Mouse (Mus musculus): ENCODE data around the gene Tstd1.

The Tstd1 gene

DNA sequence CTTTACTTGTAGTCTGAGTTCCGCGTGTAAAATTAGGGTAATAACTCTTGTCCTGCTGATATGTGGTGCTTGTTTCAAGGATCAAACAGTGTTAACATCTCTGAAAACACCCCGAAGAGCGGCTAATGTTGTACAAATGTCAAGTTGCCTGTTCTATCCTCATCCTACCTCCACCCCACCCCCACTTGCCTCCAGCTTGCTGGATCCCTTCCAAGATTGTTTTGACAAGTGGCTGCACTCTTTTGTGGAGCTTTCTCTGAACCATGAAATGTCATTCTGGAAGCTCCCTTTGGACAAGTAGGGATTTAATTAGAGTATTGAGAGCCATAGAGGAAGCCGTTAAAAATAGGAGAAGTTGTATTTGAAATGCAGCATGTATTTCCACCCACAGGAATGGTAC is 41.1 kb downstream of the Tstd1 start:
- no peak for DNase-seq

DNA sequence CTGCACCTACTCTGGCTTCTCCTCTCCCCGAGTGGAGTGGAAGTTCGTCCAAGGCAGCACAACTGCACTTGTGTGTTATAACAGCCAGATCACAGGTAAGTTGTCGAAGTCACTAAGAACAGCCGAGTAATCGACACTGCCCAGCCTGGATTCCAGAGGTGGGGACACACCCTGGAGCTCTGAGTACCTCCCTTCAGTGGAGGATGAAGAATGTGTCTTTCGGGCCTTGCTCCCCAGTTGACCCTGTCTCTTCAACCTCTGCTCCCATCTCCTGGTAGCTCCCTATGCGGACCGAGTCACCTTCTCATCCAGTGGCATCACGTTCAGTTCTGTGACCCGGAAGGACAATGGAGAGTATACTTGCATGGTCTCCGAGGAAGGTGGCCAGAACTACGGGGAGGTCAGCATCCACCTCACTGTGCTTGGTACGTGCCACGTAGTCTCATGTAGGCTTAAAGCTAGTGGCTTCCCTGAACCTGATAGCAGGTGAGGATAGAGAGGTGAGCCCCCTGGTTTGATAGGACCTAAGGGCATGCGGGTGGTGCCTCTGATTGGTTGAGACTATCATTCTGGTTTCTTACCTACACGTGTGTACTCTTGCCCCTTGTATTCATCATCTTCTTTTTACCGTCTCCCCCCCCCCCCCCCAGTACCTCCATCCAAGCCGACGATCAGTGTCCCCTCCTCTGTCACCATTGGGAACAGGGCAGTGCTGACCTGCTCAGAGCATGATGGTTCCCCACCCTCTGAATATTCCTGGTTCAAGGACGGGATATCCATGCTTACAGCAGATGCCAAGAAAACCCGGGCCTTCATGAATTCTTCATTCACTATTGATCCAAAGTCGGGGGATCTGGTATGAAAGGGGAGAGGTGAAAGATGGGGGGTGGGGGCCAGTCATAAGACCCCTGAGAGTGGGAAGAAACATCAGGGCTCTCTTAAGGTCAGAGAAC is 42.2 kb downstream of the Tstd1 start:
- DNase-seq, result no peak

DNA sequence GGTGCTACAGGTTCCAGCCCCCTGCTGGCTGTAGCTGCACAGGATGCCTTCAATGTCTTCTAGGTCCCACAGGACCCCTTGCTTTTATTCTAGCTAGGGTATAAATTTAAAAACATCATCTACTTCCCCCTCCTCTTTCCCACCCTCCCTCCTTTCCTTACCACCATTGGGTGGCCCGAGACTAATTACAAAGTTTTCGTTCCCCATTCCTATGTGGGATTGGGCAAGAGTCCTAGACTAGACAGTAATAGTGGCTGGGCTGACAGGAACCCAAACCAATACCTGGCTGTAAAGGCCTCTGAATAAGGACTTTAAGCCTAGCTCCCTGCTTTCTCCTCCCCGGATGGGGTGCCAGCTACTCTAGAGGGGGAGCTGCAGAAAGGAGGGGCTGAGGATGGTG is 44.5 kb downstream of the Tstd1 start:
- DNase-seq, result no peak

DNA sequence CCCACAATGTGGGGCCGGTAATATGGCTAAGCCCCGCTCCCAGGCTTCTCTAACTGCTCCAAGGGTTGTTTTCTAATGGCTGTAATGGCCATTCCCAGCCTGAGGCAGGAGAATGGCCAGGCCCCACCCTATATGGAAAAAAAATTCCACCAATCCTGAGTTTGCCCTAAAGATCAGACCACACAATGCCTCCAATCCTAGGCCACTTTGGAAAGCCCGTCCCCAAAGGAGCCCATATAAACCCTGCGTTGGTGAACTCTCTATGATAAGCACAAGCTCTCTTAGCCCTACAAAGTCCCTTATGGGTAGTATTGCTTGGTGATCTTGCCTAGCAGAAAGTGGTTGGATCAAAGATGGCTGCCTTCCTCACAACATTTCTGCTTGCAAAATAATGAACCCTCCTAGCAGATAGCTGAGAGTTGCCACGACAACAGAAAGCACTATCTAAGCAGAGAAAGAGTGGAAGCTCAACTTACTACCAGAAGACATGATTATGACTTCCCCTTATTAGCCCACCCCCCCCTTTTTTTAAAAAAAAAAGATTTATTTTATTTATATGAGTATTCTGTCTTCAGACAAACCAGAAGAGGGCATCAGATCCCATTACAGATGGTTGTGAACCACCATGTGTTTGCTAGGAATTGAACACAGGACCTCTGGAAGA is 47.2 kb downstream of the Tstd1 start:
- no peak for DNase-seq

DNA sequence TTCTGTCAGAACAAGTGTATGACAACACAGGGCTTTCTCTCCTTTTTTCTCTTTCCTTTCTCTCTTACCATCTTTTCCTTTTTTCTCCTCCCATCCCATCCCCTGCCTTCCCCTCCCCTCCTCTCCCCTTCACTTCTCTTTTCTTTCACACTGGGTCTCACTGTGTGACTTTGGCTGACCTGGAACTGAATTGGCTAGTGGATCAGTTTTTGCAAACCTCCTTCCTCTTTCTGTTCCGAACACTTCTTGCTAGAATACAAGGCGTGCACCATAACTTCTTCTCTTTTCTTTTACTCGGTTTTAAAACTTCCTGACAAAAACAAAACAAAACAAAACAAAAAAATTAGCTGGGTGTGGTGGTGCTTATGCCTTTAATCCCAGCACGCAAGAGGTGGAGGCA is 47.9 kb downstream of the Tstd1 start:
- DNase-seq, result no peak

DNA sequence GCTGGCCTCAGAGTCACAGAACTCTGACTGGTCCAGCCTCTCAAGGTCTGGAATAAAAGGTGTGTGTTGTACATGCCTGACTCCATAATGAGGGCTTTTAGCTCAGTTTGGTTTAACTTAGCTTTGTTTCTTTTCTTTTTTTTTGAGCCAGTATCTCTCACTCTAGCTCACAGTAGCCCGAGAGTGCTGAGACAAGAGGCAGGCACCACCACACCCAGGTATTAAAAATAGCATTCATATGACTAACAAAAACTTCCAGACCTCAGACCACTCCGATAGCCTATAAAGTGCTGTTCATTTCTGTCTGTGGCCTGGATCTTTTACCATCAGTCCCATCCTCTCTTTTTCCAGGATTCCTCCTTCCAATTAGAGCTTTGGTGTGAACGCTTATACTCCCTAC is 51.0 kb downstream of the Tstd1 start:
- DNase-seq, result no peak

All from cerebellum, adult 9-11 months (tissue).